Mouse (Mus musculus): Measurements from ENCODE around the gene Igfbp7. TPM values are rescaled to one million over a fixed set of nuclear protein-coding genes. Genes with fewer than 3 reads are reported as not detected.

Gene Igfbp7
- total RNA-seq, 2 experiments from 2014 or later: 0.79 to 0.96 TPM

DNA sequence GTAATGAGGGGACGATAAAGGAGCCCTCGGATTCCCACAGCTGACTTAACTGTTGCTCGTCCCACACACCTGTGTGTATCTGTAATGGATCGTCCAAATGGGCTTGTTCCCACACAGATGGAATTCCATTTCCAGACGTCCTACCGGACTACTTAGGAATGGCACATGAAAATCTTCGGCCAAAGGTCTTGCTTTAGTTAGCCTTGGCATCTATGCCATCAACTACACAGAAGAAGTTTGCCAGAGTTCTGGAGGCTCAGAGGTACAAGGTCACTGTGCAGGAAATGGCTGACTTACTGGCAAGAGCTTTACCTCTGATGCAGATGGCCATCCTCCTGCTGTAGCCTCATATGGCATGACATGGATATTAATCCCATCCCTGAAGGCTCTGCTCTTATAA is 26.6 kb downstream of the Igfbp7 start:
- no peak for ATAC-seq (replicated peaks; ENCODE audit: poor library complexity)

DNA sequence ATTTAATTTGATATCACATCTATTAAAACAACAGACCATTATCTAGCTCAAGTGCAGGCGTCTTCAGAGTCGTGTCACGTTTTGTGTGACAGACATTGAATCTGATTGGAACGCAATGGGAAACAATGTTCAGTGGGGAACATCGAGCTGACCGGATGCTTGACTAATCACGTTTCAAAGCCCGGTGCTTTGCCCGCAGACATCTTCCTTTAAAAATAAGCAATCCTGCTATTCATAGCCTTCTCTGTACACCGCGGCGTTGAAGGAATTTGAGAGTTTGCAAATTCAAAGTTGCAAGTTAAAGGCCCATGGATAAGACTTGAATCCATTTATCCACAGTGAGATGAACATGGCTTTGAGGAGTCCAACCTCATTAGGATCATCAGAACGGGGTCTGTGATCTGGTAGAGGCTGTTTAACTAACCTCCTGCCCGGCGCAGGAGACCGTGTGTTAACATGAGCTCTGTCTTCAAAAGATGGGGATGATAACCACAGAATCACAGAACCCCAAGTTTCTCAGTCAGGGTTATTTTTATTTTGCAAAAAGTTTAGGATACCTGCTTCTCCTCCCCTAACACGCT is 27.4 kb downstream of the Igfbp7 start:
- no peak for ATAC-seq (replicated peaks; ENCODE audit: poor library complexity)

- ATAC-seq (replicated peaks; ENCODE audit: poor library complexity): no peak
Observed at GRCm38 (mm10) chr5:77379434-77380135, 28.3 kb downstream of the Igfbp7 start.

DNA sequence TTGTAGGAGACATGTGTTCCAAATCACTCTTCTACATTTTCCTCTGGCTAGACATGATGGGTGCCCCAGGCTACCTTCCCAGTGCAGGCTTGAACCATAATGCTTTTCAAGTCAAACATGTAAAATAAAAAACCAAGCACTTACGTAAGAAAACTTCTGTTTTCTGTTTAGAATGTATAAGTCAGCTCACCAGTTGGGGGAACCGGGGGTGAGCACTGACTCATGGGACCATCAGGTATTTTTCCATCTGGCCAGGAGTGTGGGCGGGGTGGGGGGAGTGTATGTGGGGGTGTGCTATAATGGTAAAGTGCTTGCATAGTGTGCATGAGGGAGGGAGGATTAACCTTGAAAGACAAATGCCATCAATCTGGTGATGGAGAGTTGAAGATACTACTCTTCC is 29.8 kb downstream of the Igfbp7 start:
- ATAC-seq (replicated peaks; ENCODE audit: poor library complexity): no peak

DNA sequence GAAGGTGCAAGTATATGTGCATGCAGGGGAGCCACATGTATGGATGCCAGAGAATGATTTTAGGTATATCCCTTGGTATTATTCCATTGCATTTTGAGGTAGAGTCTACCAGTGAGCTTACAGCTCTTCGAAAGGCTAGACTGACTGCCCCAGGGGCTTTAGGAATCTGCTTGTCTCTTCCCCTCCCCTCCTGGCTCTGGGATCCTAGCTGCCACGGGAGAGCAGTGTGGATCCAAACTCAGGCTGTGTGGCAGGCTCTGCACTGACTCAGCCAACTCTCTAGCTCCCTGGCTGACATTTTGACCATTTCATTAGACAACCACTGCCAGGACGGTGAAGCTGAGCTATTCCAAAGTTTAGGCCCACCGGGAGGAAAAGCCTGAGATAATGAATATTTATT is 32.3 kb downstream of the Igfbp7 start:
- no peak for ATAC-seq (replicated peaks; ENCODE audit: poor library complexity)

- ATAC-seq (replicated peaks; ENCODE audit: poor library complexity): peak; percentile 69
Observed at GRCm38 (mm10) chr5:77374945-77375344, 32.9 kb downstream of the Igfbp7 start.

DNA sequence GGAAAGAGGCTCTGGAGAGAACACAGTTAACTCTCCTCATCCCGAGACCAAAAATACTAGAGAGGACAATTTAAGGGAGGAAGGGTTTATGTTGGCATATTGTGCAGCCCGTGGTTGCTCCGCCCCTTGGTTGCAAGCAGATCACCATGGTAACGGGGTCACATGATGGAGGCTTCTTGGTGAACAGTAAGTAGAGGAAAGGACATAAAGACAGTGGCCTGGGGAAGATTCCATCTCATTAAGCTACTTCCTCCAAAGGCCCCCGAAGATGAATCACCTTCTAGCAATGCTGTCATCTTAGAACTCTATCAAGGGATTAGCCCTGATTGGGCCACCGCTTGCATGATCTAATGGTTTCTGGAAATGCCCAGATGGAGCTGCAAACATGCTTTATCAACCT is 35.1 kb downstream of the Igfbp7 start:
- peak; percentile 82 for ATAC-seq (replicated peaks; ENCODE audit: poor library complexity)

- no peak for ATAC-seq (replicated peaks; ENCODE audit: poor library complexity)
Observed at GRCm38 (mm10) chr5:77372242-77372641, 35.6 kb downstream of the Igfbp7 start.

- ATAC-seq (replicated peaks; ENCODE audit: poor library complexity): no peak
Observed at GRCm38 (mm10) chr5:77370378-77370892, 37.4 kb downstream of the Igfbp7 start.

- no peak for ATAC-seq (replicated peaks; ENCODE audit: poor library complexity)
Observed at GRCm38 (mm10) chr5:77369394-77369793, 38.4 kb downstream of the Igfbp7 start.

DNA sequence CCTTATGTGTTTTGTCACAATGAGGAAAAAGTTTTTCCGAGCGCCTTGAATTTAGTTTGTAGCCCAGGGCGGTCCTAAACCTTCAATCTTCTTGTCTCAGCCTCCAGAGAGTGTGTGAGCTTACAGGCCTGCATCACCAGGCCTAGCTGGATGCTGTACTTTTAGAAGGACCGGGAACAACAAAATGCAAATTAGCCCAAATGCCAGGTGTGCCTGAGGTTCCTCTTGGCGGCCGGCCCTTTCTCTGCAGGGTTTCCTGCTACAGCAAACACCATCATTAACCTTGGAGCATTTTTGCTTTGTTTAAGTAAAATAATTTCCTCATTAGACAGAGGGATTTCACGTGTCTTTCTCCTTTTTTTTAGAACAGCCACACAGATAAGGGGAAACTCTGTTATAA is 39.6 kb downstream of the Igfbp7 start:
- no peak for ATAC-seq (replicated peaks; ENCODE audit: poor library complexity)

GRCm38 (mm10) chr5:77367682-77368081 is 40.2 kb downstream of the Igfbp7 start:
- peak; percentile 55 for ATAC-seq (replicated peaks; ENCODE audit: poor library complexity)

DNA sequence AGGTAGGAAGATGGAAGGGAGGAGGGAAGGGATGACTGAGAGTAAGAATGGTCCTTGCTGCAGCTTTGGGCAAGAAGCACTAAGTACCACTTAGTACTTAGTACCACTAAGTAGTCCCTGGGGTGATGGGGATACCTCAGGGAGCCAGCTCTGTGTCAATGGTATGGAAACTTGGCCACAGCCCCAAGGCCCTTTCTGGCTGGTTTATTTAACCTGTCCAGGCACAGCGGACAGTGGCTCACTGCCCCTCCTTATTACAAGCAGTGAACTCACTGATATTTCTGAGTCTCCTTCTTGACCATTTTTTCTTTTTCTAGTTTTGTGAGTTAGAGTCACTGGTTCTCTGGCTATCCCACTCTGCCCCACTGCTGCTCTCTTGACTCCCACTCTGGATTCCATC is 40.7 kb downstream of the Igfbp7 start:
- ATAC-seq (replicated peaks; ENCODE audit: poor library complexity): no peak

DNA sequence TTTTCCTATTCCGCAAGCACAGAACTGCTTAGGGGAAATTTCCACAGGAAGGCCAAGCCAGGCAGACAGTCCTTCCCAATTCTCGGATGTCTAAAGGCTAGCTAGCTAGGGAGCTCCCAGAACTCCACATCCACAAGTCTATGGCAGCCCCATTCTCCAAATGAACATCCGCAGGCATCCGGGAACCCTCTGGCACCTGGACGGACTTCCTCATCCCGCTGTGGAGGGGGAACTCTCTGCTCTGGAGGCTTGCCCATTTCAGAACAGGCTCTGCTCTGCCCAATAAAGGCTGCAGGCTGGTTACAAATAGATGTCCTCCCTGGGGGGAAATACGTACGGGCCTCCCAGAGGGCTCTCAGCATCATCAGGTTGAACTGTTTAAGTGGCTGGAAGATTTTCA is 41.5 kb downstream of the Igfbp7 start:
- no peak for ATAC-seq (replicated peaks; ENCODE audit: poor library complexity)

DNA sequence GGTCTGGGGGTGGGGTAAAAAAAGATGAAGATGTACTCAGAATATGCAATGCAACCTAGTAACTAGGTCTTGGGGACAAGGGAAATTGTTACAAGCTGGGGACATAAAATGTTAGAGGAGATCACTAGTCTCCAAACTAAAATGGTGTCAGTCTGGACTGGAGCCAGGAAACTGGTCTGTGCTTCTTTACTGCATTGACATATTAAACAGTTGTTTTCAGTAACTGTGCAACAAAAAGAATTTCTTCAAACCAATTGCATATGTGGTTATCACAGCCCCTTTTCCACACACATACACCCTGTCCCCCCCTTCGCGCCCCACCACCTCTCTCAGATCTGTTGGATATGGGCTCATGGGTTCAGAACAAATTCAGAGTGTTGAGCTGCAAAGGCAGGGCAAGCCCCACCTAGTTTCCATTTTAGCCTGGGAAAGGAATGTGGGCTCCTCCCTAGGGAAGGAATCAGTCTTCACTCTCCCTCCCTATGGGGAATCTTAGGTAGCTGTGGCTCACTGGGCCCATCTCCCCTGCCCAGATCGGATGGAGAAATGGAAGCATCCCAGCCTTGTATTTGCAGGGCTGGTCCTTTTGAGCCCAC is 43.3 kb downstream of the Igfbp7 start:
- no peak for ATAC-seq (replicated peaks; ENCODE audit: poor library complexity)

DNA sequence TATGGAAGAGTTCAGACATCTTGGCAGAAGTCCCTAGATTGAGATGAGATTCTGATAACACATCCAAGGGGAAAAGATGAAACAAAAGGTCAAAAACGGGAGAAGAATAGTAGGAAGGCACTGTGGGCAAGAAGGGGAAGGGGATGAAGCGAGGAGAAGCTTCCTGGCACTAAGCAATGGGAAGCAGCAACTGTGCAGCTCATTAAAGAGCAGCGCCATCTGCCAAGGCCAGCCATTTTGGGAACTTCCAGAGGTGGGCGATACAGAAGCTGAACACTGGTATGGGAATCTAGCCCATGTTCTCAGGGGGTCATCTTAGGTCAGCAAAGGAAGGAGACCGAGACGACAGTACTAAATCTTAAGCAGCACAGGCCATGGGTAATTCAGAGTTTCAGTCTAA is 44.2 kb downstream of the Igfbp7 start:
- no peak for ATAC-seq (replicated peaks; ENCODE audit: poor library complexity)

GRCm38 (mm10) chr5:77362120-77362519 is 45.7 kb downstream of the Igfbp7 start:
- ATAC-seq (replicated peaks; ENCODE audit: poor library complexity): no peak

- no peak for ATAC-seq (replicated peaks; ENCODE audit: poor library complexity)
Observed at GRCm38 (mm10) chr5:77361006-77361405, 46.8 kb downstream of the Igfbp7 start.

DNA sequence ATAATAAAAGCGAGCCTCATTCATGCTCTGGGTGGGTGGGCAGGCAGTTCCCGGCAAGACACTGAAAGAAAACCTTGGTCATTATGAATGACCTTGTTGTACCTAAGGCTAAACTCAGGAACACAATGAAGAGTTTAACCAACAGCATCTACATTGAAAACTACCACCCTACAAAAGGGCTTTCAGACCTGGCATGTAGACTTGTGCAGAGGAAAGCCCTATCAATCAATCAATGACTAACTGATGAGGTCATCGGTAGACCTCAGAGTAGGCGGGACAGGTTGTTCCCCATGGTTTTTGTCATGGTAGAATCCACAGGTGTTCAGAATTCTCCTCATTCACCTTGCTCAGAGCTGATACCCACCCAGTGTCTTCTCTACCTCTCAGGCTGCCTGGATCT is 47.9 kb downstream of the Igfbp7 start:
- ATAC-seq (replicated peaks; ENCODE audit: poor library complexity): no peak

DNA sequence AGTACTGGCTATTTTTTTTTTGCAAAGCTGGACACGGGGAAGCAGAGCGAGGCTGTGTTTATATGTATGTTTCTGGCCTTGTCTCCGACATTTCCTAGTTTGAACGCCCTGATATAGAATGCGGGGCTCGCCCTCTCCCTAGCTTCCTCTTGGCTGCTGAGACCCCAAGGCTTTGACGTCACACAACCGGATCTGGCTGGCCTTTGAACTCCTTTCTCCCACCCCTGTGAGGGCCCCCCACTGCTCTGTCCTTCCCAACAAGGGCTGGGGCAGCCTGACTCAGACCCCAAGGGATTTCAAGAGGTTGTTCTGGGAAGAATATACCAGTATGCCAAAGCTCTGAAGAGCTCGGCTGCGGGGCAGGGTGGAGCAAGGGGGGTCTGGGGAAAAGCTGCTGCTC is 49.5 kb downstream of the Igfbp7 start:
- ATAC-seq (replicated peaks; ENCODE audit: poor library complexity): peak; percentile 54

GRCm38 (mm10) chr5:77357405-77358149 is 50.3 kb downstream of the Igfbp7 start:
- peak; percentile 81 for ATAC-seq (replicated peaks; ENCODE audit: poor library complexity)

Data from megakaryocyte progenitor cell, adult 5-6 weeks (primary cell).